Comparison of ENCODE assay signal across 9 mouse cellular contexts in the genomic region with DNA sequence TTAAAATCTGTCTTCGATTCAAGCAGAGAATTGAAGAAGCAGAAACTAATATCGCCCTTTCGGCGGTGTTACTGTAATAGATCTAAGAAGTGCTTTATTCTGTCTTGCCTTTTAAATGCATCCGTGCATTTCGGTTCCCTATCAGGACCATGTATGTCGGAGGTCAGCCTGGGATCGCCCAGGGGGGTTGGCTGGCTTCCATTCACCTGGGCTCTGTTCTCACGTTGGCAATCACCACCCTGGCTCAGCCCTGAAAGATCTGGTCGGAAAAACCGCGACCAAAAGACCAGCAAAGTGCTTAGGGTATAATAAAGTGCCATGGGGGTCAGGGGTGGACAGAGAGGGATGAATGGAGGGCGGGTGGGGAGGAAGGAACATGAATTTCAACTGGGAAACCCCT. TPM values are rescaled to one million over a fixed set of nuclear protein-coding genes. Genes with fewer than 3 reads are reported as not detected.
DNase-seq lines count a peak whose midpoint lies in the region; ATAC-seq lines count a peak whose summit lies in the region.
"Had no signal": no experiment of that assay in that cellular context is flagged by ENCODE, and none has a peak within 500 bp of the region (broad histone marks: within the 10 kb centered on the region; RNA-seq: fewer than 3 reads in every experiment).

No protein-coding gene starts in this region.

- H3K9me3 ChIP-seq in heart, embryonic 13.5 days, result no peaks in the 10 kb centered on the region
- no peaks in the 10 kb centered on the region for H3K9me3 ChIP-seq in hindbrain, embryonic 14.5 days (ENCODE audit: control insufficient read depth, low read length)
- no peaks in the 10 kb centered on the region for H3K9me3 ChIP-seq in liver, embryonic 15.5 days (replicated peaks)

- H3K27me3 ChIP-seq in heart, embryonic 13.5 days (replicated peaks), result peaks cover 54% of the 10 kb centered on the region
- no peaks in the 10 kb centered on the region for H3K27me3 ChIP-seq in hindbrain, embryonic 14.5 days (ENCODE audit: control insufficient read depth, insufficient read depth, low read length)
- H3K27me3 ChIP-seq in liver, embryonic 15.5 days, result peaks cover 61% of the 10 kb centered on the region
- H3K27me3 ChIP-seq: CH12.LX had no signal

- peak overlapping the region; percentile 69 for H3K4me3 ChIP-seq in heart, embryonic 13.5 days
- H3K4me3 ChIP-seq in hindbrain, embryonic 14.5 days (replicated peaks; ENCODE audit: low read length), result peak overlapping the region; percentile 88
- peak overlapping the region; percentile 57 for H3K4me3 ChIP-seq in liver, embryonic 15.5 days (replicated peaks)

- no peak overlapping the region for H3K27ac ChIP-seq in heart, embryonic 13.5 days (replicated peaks)
- peak overlapping the region; percentile 62; the same call in 1 of the 2 replicates for H3K27ac ChIP-seq in hindbrain, embryonic 14.5 days
- no peak overlapping the region for H3K27ac ChIP-seq in liver, embryonic 15.5 days (replicated peaks)

- WGBS in heart, embryonic 13.5 days, result 21% methylated on average over 13 of the region's 13 CpGs
- 13% methylated on average over 13 of the region's 13 CpGs for WGBS in hindbrain, embryonic 14.5 days
- WGBS in liver, embryonic 15.5 days (ENCODE audit: insufficient replicate concordance), result 13% methylated on average over 13 of the region's 13 CpGs

- DNase-seq in heart, adult 8-10 months (ENCODE audit: low spot score), result no peak
- peak; percentile 80 for DNase-seq in cerebellum, adult 9-11 months
- DNase-seq in hindbrain, embryonic 14.5 days (ENCODE audit: low spot score), result no peak
- no peak for DNase-seq in spleen, postnatal 14 days (ENCODE audit: low spot score in 2 of 2)
- no peak for DNase-seq in left cerebral cortex, adult 11 months (ENCODE audit: low spot score)

- H3K4me1 ChIP-seq in heart, embryonic 13.5 days, result peaks cover 6% of the 10 kb centered on the region; the same call in 1 of the 2 replicates
- H3K4me1 ChIP-seq in hindbrain, embryonic 14.5 days (replicated peaks; ENCODE audit: control insufficient read depth, insufficient read depth, low read length), result peaks cover 3% of the 10 kb centered on the region; the same call in 1 of the 2 replicates
- peaks cover 3% of the 10 kb centered on the region; the same call in 1 of the 2 replicates for H3K4me1 ChIP-seq in liver, embryonic 15.5 days (replicated peaks)

- peak overlapping the region; percentile 98 for H3K4me2 ChIP-seq in heart, embryonic 13.5 days
- peak overlapping the region; percentile 87 for H3K4me2 ChIP-seq in hindbrain, embryonic 14.5 days (replicated peaks)
- peak overlapping the region; percentile 74 for H3K4me2 ChIP-seq in liver, embryonic 15.5 days

- H3K36me3 ChIP-seq in heart, embryonic 13.5 days, result no peaks in the 10 kb centered on the region
- no peaks in the 10 kb centered on the region for H3K36me3 ChIP-seq in hindbrain, embryonic 14.5 days (replicated peaks; ENCODE audit: control insufficient read depth, insufficient read depth)
- no peaks in the 10 kb centered on the region for H3K36me3 ChIP-seq in liver, embryonic 15.5 days (replicated peaks)

- H3K9ac ChIP-seq in heart, embryonic 13.5 days, result peak overlapping the region; percentile 85
- peak overlapping the region; percentile 89 for H3K9ac ChIP-seq in hindbrain, embryonic 14.5 days
- H3K9ac ChIP-seq in liver, embryonic 15.5 days, result no peak overlapping the region

- no peak for ATAC-seq in heart, embryonic 13.5 days (ENCODE audit: extremely low read depth, insufficient number of reproducible peaks, low FRiP score, low TSS enrichment)
- no peak for ATAC-seq in hindbrain, embryonic 14.5 days (ENCODE audit: low FRiP score)
- ATAC-seq in liver, embryonic 15.5 days (ENCODE audit: insufficient read depth), result no peak
- no peak for ATAC-seq in erythroblast, adult 5-6 weeks (replicated peaks; ENCODE audit: low FRiP score, poor library complexity, severe bottlenecking)

RNA-seq across cellular contexts. Expression of a gene that starts 1.3 kb away (rescaled TPM):
- polyA plus RNA-seq in heart, embryonic 13.5 days (2015; fragmentation: Nextera tagmentation; extraction: Ambion mirVana), result 0.90 and 1.4 TPM in 2 replicates
- 10 to 100 TPM in 2 of 4 experiments, 1 to 10 TPM in 2; 7.6 to 18.7 (median 11.6) TPM for total RNA-seq in heart, adult 8-10 months (2022)
- 24.2 and 26.8 TPM in 2 replicates for polyA plus RNA-seq in hindbrain, embryonic 14.5 days (2014; fragmentation: Nextera tagmentation; extraction: Ambion mirVana)
- 0.36 and 0.59 TPM in 2 replicates for polyA plus RNA-seq in liver, embryonic 15.5 days (2015; fragmentation: Nextera tagmentation; extraction: Ambion mirVana)
- 0.42 TPM in 1 of 2 replicates, not detected in the other for total RNA-seq in erythroblast, adult 5-6 weeks (2015; ENCODE audit: low replicate concordance)
- 0.28 TPM in 1 of 2 replicates, not detected in the other for total RNA-seq in erythroblast, adult 5-6 weeks (2017; ENCODE audit: low replicate concordance)
- total RNA-seq: CH12.LX had no signal

Comparison
In these comparisons a context has a peak if more than half of its experiments do, and no peak if none do; other contexts are left out.
1. RNA of a gene that starts 1.3 kb away (polyA plus RNA-seq): 24.2 to 26.8 TPM in hindbrain, embryonic 14.5 days; 0.90 to 1.4 TPM in heart, embryonic 13.5 days and 0.36 to 0.59 TPM in liver, embryonic 15.5 days; every median in the first group is over 10 times any median in the second.
2. Peak in every context shown above with its lines, with median percentiles within 50 percentile points of each other: H3K4me2 ChIP-seq and H3K4me3 ChIP-seq.